Mouse (Mus musculus) thymus, postnatal 4 days (tissue): ENCODE results near the gene Krt35.

ENCODE experiments used
- DNase-seq: peaks from one replicate; pipeline ENCODE4 v3.0.0; 2021

The Krt35 gene

DNA sequence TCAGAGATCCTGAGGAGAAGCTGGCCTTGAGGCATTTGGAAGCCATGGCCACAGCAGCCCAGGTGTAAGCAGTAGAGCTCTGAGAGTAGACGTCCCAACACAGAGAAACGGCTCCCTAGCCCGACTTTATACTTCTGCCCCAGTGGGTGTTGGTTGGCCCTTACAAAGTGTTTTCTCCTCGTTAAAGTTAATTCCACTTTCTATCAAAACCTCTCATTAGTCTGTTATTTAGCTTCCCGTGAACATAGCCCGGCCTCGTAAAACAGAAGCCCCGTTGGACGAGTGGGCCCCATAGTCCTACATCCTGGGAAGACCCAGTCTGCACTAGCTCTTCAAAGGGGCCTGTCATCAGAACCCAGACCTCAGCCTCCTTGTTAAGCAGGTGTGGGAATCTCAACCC, at the start of gene Krt35:
TSS of gene Krt35 (minus strand) at position 101 of the 400 bp plus-strand sequence.
- DNase-seq, result no peak

DNA sequence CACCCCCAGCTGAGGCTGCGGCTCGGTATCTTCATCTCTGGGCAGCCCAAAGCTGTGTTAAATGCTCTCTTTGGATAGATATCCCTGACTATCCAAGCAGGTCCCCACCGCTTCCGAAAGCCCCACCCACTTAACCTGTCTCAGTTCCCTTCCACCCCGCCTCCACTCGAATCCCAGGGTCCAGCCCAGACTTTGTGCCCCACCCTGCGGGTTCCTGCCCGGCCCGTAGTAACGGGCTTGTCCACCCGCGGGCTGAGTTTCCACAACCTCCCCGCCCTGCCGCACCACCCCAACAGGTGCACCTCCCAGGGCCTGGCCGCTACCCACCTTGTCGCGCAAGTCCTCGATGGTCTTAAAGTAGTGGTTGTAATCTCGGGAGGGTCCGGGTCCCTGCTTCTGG, 49.1 kb upstream of the Krt35 start:
- DNase-seq, result no peak

DNA sequence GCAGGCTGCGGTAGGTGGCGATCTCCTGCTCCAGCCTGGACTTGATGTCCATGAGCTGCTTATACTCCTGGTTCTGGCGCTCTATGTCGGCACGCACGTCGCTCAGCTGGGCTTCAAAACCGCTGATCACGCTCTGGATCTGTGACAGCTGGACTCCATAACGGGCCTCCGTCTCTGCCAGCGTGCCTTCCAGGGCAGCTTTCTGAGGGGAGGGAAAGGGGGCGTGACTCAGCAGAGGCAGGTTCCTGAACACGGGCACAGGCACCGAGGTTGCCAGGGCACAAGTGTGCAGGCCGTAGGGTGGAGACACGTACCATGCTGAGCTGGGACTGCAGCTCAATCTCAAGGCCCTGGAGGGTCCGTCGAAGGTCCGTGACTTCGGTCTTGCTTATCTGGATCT, 44.9 kb upstream of the Krt35 start:
- DNase-seq, result no peak

DNA sequence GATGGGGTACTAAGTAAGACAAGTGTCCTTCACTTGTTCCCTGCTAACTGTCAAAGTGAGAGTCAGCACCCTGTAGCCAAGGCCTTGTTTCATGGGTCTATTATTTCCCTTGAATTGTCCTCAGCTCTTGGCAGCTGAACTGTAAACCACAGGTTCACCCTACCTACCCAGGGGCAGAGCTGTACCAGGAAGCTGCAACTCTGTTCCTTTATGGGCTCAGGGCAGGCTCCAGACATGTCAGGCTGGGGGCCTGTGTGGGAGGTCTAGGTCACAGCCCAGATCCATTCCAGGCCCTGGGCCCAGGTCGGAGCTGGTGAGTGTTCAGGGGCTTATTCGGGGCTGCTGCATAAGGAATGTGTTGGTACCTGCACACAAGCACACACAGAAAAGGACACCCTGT, 43.4 kb upstream of the Krt35 start:
- no peak for DNase-seq

DNA sequence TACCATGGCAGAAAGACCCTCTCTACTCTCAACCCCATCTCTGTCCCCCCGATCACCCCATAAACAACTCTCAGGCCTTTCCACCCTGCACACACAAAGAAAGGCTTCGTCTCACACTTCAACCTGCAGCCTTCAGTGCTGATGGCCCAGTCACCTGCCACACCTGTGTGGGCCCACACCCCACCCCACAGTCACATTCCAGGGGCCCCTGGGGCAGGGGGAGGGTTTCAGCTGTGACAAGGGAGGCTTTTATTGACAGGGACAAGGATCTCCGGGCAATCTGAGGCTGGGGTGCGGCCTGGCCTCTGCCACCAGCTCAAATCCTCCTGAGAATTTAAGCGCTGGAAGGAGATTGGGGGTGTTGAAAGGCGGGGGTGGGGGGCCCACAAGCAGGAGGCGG, 42.8 kb upstream of the Krt35 start:
- no peak for DNase-seq

DNA sequence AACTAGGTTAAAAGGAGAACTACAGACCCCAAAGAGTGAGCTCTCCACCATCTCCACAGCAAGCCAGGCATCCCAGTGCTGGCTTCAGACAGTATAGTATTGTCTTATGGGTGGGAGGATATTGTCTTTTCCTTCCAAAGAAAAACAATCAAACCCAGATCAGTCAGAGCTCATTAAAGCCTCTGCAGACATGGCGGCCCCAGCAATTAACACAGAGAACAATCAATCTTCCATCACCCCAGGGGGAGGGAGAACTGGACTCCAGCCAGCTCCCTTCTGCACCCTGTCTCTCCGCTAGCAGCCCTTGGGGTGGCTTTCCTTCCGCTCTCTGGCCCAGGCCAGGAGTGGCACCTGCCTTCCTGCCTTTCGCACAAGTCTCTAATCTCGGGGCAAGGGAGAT, 41.7 kb upstream of the Krt35 start:
- no peak for DNase-seq

DNA sequence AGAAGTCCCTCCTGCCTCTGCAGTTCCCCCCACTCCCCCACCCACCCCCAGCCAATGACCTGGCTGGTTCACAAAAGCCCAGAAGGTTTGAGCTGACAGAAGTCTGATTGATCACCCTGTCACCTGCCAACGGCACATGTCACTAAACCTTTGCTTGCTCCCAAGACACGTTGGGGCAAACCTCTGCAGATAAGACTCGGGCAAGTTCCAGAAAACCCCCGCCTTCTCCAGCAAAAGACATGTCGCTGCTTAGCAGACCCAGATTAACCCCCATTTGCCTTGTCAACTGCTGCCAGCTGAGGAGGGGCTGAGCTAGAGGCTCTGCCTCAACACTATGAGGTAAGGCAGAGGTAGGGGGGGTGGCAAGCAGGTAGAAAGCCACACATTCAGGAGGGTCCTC, 40.5 kb upstream of the Krt35 start:
- DNase-seq, result no peak

DNA sequence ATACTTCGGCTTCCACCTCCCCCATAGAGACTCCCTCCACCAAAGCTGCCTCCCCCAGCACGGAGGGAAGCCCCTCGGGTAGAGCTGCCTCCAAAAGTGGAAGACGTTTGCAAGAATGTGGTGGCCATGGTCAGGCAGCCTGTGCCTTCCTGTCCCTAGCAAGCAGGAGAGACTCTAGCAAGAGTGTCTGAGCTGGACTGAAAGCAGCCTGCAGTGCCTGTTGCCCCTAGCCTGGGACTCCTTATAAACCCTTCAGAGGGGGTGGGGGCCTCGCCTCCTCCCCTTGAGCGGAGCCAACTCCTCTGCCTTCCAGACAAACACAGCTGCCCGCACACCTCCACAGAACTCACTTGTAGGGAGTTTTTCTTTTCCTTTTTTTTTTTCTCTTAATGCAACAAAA, 39.7 kb upstream of the Krt35 start, which contains the start of gene Krt15:
TSS of gene Krt15 (minus strand) at position 198 of the 400 bp plus-strand sequence.
- DNase-seq, result no peak

DNA sequence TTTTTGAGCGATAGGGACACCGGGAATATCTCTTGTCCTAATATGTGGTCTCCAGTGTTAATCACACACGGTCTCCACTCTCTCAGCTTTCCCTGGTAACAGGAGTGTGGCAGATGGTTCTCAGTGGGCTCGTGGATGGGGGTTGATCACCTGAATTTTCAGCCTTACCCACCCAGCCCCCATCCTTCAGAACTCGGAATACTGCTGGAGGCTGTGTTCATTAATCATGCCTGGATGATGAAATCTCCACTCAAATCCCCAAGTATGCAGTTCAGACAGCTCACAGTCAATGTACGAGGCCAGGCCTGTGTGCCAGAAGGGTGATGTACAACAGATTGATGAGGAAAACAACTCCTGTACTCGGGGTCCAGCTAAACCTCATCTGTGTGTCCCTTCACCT, 28.9 kb upstream of the Krt35 start:
- no peak for DNase-seq

DNA sequence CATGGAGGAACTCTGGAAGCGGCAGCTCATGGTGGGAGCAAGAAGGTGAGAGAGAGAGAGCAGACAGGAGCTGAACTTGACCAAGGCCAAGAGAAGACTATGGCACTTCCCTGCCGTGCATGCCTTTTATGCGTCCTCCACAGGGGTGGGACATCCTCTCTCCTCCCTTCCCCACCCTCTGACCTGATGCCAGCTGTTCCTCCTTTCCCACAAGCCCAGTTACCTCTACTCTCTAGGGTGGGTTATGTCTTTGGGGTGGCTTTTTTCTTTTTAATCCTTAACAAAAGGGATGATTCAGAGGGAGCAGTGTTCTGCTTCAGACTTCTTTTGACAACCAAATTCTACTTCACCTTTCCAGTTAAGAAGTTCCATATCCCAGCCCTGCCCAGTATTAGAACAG, 25.4 kb upstream of the Krt35 start, which contains the start of gene Krt13:
TSS of gene Krt13 (minus strand) at position 101 of the 400 bp plus-strand sequence.
- DNase-seq, result no peak

DNA sequence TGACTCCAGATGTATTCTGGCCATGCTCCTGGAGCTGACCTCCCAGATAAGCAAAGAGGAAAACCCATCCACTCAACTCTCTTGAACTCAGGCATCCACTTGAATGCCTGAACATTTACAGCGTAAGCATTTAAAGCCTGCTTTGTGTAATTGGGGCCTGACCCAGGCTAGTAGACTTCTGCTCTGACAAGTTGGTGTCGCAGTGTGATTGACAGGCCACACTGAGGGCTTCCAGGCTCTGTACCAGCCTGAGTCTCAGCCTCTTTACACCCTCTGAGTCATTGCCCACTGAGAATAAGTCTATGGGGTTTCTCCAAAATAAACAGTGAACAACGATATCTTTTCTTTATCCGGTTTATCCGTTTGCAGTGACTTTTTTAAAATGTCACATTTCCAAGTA, 24.3 kb upstream of the Krt35 start:
- no peak for DNase-seq

DNA sequence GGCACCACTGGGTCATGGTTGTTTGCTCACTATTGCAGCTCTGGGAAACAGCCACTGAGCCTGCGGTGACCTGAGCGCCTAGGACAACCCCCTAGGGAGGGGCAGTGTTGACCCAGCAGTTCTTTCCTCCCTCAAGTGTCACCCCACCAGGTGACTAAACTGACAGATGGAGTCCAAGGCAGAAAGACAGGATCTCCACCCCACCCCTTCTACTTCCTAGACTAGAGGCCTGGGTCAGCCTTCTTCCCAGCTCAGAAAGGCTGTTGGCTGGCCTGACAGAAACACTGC, 17.6 kb upstream of the Krt35 start:
- no peak for DNase-seq

DNA sequence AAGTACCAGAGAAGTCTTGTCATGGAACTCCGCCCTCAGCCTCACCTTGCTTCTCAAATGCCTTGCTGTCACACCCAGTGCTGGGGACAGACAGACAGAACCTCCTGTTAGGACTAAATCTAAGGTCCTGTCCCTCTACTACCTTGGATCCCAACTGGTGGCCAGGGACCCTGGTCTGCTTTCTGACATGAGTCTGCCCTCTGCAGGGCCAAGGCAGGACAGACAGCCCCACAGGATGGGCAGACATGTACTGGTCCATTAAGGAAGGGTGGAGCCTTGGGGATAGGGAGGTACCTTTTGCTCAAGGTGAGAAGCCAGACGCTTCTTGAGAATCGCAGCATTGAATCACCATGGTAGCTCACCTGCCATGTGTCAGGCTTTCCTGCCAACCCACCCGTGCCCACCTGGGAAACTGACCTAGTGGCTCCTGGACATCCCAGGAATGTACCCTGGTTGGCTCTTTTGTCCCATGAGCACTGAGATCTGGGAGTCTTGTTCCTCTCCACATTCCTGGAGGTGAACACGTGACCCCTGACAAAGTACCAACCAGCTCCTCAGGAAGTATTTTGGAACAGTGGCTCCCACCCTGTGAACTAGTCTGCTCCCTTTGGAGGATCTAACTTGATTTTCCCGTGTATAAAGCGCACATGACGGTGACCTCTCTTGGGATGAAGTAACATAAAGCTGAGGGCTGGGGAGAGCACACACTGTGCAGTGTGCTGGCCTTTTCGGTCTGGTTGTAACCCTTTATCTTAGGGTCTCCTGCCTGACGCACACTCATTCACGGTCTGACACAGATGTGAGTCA, 17.1 kb upstream of the Krt35 start:
- DNase-seq, result no peak

DNA sequence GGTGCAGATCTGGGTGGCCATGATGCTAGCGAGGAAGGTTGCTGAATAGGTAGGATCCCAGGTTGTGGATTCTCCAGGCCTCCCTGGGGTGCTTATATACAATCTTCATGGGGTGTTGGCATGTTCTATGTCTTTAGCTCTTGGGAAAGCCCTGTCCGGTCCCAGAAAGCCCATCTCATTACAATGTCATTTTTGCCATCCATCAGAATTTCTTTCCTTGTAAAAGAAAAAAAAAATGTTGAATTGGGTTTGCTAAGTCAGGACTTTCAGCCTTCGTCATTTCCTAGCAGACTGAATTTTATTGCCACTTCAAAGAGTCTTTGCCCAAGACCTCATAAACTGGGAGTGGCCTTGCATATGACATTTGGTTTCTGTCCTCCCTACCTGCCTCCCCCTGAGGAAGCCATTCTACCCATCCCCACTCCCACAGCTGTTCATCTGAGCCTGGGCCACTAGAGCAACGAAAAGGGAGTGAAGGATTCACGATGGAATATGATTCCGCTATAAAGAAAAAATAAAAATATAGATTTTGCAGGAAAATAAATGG, 9.6 kb upstream of the Krt35 start, which contains the start of gene Krt36:
TSS of gene Krt36 (minus strand) at position 51 of the 547 bp plus-strand sequence.
- no peak for DNase-seq

DNA sequence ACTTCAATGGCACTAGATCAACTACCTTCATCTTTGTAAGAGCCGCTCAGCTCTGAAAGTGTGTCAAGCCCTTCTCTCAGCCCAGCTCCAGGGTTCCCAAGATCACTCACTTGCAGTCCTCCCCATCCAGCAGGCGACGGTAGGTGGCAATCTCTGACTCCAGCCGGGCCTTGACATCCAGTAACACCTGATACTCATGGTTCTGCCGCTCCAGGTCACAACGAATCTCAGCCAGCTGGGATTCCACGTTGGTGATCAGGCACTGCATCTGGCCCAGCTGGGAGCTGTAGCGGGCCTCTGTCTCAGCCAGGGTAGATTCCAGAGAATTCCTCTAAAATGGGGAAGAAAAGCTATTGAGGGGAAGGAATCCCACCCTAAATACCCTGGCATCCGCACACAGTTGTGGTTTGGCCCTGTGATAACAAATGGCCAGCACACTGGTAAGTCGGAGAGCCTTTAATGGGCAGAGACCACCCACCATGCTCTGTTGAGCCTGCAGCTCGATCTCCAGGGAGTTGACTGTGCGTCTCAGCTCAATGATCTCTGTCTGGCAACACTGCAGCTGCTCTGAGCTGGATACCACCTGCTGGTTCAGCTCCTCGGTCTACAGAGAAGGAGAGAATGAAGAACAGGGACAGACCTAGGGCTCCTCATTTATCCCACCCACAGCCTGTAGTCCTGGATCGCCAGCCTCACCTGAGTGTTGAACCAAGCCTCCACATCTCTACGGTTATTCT, 6.8 kb upstream of the Krt35 start:
- DNase-seq, result no peak

DNA sequence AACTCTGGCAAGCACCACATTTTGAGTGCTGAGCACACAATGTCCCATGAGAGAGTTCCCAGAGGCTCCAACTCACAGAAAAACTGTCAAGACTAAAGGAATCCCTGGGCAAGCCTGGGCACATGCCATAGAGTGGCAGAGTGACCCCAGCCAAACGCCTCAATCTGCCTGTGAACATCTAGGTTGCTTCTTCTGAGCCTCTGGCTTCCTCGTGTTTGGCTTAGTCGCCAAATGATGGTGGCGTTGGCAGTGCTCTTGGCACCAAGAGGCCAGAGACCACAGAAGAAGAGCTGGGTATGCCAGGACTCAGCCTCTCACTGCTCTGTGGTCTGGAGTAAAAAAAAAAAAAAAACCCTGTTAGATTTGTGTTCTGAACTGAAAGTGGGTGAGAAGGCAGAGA, 4.3 kb upstream of the Krt35 start:
- DNase-seq, result no peak

DNA sequence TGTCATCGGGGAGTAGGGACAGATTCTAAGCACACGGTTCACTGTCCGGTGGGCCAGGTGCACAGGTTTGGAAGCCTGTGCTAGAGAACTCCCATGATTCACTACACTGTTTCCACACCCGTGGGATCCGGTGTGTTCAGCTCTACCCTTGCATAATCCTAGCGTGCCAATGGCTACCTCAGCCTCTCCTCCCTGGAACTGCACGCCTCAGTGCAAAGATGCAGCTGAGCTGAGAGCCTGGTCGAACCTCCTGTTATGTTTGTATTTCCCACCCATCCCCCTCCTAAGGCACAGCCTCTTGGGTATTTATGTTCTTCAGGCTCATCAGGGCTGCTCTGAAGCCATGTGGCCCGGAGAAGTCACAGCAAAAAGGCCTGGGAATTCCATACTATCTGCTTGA, 1.8 kb upstream of the Krt35 start:
- no peak for DNase-seq

DNA sequence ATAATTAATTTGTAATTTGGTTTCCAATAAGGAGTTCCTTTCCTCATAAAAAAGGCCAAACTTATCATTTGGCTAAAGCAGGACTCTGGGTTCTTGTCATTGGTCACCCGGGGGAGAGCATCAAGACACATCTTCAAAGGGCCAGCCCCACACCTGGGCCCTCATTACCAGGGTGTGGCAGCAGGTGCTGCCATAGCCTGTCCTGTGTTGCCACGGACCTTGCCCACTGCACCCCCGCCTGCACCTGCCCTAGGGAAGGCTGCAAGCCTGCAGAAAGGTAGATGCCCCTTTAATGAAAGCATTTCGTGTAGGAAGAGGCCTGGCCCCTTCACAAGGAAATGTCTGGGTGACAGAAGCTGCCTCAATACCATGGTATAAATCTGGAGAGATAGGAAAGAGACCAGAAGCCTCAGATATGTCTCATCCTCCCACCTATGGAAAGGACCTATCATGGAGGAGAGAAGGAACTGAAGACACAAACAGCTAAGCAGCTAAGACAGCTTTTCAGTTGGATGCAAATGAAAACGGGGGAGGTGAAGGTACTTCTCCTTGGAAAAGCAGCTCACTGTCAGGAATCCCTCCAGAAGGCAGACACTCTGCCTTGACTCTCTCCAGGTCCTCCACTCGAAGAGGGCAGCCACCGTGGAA, 7.5 kb downstream of the Krt35 start:
- no peak for DNase-seq

DNA sequence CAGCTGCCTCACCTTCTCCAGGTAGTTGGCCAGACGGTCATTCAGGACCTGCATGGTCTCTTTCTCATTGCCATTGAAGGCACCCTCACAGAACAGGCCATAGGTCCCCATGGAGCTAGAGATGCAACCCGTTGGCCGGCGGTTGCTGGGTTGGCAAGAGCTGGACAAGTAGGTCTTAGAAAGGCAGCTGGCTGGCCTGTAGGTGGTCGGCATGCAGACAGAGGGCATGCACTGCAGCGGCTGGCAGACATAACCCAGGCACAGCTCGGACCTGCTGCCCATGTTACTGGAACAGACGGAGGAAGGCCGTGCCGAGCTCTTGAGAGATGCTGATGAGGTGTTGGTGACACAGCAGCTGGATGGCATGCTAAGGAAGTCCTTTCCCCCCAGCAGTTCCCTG, 8.2 kb downstream of the Krt35 start, which contains the start of gene Krt32:
TSS of gene Krt32 (minus strand) at position 366 of the 400 bp plus-strand sequence.
- no peak for DNase-seq

DNA sequence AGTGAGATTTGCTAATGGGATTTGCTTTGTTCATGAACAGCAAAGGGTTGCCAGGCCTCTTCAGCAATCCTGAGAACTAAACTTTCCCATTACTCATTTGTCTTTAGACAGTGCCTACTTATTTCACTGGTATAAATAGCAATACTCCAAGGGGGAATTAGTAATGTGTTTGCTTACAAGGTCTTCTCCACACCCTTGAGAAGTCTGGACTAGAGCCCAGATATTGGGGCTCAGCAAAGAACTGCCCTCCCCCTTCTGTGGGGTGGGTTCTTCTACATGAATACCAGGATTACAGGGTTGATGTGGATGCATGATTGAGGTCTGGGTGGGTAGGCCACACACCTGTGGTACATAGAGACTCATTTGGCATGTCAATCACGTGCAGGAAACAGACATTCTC, 22.2 kb downstream of the Krt35 start:
- DNase-seq, result no peak

DNA sequence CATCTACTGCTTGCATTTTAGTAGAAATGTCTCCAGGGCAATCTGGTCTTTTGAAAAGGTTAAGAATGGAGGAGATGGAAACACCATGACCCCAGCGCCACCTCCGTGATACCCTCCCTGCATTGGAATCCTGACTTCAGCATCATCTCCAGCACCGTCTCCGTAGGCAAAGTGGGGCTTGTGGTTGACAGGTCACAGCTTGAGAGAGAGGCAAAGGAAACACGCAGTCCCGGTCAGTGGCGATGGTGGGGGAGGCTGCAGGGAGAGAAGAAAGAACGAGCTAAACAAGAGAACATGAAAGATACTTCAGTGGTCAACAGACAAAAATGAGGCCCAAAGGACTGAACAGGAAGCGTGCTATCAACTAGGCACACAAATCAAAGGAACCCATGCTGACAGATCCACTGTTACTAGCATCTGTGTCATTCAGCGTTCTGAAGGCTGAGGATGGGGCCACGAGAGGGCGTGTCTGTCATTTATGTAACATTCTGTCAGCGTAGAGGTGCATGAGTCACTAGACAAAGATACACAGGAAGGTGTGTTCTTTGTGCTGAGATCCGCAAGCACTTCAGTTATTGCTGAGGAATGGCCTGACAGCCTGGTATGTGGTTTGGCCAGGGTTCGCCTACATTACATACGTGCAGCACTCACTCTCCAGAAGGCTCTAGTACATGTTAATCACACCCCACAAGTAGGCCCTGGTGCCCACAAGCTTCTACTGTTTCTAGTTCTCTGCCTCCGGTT, 28.6 kb downstream of the Krt35 start:
- DNase-seq, result no peak

DNA sequence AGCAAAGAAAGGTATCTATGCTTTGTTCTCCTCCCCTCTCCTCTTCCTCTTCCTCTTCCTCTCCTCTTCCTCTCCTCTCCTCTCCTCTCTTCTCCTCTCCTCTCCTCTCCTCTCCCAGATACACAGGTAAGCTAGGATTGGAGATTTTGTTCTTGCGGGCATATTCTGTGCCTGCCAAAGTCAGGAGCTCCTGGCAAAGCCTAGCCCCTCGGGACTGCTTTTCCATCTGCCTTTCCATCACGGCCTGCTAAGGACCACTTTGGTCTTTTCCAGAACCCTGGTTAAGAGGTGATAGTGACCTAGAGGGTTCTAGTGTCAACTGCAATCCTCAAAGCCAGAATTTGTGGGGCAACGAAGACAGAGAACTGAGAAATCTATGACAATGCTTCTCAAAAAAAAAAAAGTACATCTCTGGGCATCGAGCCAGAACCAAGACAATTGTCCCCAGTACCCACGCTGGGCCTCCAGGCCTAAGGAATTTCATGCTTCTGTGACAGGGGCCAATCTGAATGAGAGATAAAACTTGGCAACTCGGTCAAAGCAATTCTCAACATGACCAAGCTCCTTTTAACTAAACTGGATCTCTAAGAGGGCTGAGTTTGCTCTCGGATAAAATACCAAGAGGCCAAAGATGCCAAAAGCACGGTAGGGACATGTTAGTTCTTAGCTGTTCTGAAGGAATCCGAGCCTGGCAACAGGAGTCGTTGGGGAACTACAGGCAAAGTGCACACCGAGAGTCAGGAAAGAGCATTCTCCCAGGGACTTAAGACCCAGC, 29.6 kb downstream of the Krt35 start:
- no peak for DNase-seq
